Mouse (Mus musculus) left cerebral cortex, postnatal 10 days (tissue): ENCODE measurements around the gene Ankrd44. TPM values are rescaled to one million over a fixed set of nuclear protein-coding genes. Genes with fewer than 3 reads are reported as not detected.

Experiments
- DNase-seq, 2 experiments: peaks; one replicate each; pipeline ENCODE4 v3.0.0; 2021 to 2022; ENCODE audit warnings: low spot score in 2 of 2, mixed read lengths in 1 of 2; ENCODE audit errors: extremely low spot score in 1 of 2
- intact Hi-C: fragments of 180-260 bp; cut with DNase I; formaldehyde crosslinking; loops from one replicate; pipeline ENCODE4 v1.15.1; 2025
- total RNA-seq, 2 experiments: library from RNA; stranded (reverse); gene quantifications; 2 replicates each; pipeline ENCODE4 v1.2.3; 2021

Gene Ankrd44
- total RNA-seq, 2 experiments from 2014 or later = 35.2 to 37.8 TPM

DNA sequence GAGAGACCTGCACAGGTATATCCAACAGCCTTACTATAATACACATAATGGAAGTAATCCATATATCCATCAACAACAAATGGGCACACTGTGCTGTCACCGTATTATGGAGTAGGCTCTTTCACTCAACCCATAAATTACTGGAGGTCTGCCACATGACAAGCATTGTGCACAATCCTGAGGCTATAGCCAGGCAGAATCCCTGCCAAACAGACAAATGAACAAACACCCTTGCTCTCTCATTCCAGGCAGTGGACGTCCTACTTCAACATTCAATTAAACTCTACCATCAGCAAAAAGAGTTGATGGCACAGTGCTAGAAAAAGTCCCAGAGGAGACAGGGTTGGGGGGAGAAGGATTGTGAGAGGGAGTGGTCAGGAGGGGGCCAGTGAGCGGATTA is 124.9 kb downstream of the Ankrd44 start:
- no peak for DNase-seq
- intact Hi-C loops = no loop called here

- intact Hi-C loops = no loop called here
- no peak for DNase-seq
These were observed 126.8 kb downstream of the Ankrd44 start for GRCm38 (mm10) chr1:54799421-54799820.

- DNase-seq = no peak
- intact Hi-C loops = no loop called here
These were observed 127.8 kb downstream of the Ankrd44 start for GRCm38 (mm10) chr1:54798415-54798814.

DNA sequence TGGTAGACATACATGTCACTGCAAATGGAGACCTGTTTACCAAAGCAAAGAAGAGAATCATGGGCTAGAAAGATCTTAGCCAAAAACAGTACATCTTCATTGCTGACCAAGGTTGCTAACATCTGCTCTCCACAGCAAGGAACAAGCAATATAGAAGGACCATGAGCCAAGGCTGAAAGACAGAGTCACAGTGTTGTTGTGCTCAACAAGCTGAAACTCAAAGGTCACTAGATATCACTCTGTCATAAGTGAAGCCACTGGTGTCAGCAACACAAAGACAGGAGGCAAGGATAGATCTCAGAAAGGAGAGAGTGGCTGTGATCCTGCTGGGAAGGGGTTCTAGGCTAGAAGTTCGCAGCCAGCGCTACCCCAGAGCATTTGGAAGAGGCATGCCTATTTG is 131.5 kb downstream of the Ankrd44 start:
- DNase-seq = no peak
- intact Hi-C loops = no loop called here

DNA sequence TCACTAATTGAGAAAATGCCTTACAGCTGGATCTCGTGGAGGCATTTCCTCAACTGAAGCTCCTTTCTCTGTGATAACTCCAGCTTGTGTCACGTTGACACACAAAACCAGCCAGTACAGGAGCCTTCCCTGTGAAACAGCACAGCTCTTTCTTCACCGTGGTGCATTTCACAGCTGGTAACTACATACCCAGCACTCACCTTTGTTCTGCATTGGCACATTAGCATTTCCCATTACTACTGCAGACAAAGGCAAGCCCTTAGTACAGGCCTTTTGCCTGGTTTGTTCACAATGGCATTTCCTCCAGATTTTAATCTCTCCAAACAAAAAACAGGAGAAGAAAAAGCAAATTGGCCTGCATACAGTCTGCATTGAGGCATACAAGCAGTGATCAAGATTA is 134.8 kb downstream of the Ankrd44 start:
- intact Hi-C loops = no loop called here
- no peak for DNase-seq

DNA sequence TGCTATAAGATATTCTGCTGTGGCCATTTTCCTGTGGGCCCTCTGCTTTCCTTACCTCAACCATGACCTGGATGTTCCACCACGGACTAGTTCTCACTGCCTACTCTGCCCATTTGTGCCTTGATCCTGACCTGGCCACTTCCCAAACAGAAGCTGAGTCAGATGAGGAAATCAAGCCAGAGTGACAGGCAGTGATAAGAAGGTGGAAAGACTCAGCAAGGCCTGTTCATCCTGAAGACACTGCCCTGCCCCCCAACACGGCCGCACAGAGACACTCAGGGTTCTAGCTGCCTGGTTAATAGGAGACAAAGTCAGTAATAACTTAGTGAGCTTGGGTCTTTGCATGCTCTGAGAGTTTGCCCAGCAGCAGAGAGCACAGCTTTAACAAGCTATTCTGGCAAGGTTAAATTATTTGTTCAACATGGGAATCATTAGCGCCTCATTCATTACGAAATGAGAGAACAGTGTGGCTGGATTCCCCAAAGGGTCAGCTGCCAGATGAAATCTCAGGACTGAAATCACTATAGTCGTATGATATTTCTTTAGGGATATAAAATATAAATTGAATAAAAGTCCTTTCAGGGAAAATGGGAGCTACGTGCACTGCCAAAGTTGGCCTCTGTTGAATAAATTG is 136.7 kb downstream of the Ankrd44 start:
- DNase-seq = no peak
- intact Hi-C loops = no loop called here

DNA sequence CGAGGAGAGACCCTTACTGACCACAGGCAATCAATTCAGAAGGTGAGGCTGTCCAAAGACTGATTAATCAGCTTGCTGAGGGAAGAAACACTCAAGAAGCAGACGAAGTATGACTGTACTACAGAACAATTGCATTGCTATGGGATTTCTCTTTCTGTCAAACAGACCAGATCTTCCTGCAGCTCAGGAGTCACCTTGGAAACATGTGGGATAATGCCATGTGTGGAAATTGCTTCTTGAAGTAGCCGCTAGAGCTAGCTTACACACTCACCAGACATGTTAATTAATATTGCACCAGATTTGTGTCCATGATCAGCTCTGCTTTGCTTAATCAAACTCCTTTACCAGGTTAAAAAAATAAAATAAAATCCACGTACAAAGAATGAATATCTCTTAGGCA is 137.8 kb downstream of the Ankrd44 start:
- no peak for DNase-seq
- intact Hi-C loops = no loop called here

DNA sequence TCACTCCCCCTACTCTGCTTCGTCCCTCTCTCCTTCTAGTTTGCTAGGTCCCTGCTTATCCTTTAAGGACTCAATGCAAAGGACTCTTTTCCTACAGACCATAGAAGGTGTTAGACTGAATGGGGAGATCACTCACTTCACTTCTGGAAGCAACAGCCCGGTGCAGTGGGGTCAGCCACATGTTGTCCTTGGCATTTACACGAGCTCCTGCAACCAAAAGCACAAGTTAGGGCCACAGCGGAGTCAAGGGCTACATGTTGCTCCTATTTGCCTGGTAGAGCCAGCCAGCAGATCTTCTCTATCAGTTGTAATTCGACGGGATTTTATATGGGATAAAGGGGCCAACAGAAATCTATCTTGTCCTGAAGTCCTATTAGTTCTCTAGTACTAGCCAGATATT is 148.0 kb downstream of the Ankrd44 start:
- intact Hi-C loops = no loop called here
- no peak for DNase-seq

- no peak for DNase-seq
- intact Hi-C loops = no loop called here
These were observed 149.1 kb downstream of the Ankrd44 start for GRCm38 (mm10) chr1:54777104-54777503.

GRCm38 (mm10) chr1:54776116-54776515 is 150.1 kb downstream of the Ankrd44 start:
- DNase-seq = no peak
- intact Hi-C loops = no loop called here

DNA sequence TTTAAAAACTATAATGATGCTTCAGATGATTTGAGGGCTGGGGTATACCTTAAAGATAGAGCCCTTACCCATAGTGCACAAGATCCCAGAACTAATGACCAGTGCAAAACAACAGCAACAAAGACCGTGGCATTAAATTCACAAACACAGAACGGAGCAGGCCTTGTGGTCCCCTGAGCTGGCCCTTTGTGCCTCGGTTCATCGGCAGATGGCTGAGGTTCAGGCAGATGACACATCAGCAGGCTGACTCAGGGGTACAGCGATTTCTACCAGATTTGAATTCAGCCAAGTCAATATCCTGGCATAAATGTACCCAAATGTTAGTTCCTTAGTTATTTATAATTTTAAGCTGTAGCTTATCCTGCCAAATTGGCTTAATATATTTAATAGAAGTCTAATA is 153.3 kb downstream of the Ankrd44 start:
- no peak for DNase-seq
- intact Hi-C loops = no loop called here

DNA sequence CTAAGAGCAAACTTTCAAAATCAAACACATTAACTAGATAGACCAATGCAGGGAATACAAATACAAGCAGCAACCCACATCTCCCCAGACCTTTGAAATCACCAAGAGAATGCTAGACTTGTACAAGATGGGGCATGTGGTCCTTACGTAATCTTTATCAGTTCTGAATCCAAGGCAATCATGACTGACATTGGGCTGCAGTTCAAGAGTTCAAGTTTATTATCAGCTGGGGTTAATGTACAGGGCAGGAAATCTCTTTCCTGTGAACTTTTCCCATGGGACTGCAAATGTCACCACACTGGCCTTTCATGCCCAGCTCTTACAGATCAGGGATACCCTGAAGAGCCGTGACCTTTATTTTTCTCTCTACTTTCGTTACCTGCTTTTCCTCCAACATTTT is 154.7 kb downstream of the Ankrd44 start:
- intact Hi-C loops = no loop called here
- DNase-seq = no peak

- intact Hi-C loops = no loop called here
- no peak for DNase-seq
These were observed 159.0 kb downstream of the Ankrd44 start for GRCm38 (mm10) chr1:54767221-54767620.

DNA sequence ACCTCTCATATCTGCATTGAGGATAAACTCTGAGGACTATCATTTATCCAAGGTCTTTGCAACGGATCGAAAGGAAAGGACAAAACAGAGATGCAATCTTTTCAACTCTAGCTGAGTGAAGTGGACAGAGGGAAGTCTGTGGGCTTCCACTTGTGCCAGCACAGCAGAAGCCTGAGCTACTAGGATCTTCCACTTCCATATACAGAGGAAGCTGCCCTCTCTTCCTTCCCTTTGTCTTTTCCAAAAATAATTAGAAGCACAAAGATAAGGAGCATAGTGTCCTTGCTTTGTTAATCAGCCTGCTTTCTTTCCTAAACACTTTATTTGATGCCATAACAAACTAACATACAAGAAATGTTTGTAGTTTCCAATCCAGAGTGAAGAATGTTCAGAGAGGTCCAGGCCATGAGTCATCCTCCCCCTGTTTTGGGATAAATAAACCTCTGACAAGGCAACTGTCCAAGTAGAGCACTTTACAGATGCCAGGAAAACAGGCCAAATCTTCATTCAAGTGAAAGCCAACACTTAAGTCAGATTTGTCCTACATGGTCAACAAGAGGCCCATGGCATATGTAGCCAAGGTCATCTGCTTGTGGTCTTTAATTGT is 160.5 kb downstream of the Ankrd44 start:
- intact Hi-C loops = no loop called here
- no peak for DNase-seq

DNA sequence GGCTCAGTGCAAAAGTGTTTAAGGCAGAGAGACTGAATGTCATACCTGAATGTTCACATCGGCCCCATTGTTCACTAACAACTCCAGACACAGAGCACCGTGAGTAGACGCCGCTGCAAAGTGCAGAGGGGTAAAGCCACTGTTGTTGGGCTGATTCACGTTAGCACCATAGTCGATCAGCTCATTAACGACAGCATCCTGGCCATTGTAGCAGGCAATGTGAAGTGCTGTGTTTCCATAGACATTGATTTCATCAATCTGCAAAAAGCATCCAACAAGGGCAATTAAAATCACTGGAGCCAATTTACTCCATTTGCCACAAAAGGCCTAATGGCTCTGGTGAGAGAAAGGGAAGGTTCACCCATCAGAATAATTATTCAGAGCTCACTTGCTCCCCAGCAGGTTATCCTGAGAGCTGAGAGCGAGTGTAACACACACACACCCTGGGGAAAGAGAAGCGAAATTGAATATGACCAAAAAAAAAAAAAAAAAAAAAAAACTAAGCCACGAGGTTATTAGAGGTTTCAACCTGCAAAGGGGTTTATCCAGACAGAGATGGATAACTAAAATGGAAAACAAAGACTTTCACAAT is 163.9 kb downstream of the Ankrd44 start:
- no peak for DNase-seq
- intact Hi-C loops = no loop called here

- no peak for DNase-seq
- intact Hi-C loops = loop anchor here (5.0 to 10.0 kb wide), 2 partner anchors 167 to 215 kb away; partner anchors contain the start of gene Ankrd44
These were observed 166.3 kb downstream of the Ankrd44 start for GRCm38 (mm10) chr1:54759841-54760240.

DNA sequence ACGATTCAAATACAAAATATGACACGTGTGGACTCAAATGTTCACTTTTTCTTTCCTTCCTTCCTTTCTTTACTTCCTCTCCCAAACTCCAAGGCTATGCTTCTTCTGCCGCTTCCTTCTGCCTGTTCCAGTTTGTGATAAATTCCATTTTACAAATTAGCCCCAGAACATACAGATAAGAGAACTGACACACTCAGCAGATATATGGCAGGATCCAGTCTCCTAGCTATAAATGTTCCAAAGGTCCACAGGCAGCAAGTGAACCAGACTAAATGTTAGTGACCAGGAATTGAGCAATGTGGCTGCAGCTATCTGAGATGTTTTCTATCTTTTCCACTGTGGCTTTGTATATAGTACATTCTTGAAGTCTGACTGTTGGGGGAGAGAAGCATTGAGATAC is 168.9 kb downstream of the Ankrd44 start:
- DNase-seq = no peak
- intact Hi-C loops = loop anchor here (5.0 to 10.0 kb wide), 2 partner anchors 170 to 218 kb away; partner anchors contain the start of gene Ankrd44

DNA sequence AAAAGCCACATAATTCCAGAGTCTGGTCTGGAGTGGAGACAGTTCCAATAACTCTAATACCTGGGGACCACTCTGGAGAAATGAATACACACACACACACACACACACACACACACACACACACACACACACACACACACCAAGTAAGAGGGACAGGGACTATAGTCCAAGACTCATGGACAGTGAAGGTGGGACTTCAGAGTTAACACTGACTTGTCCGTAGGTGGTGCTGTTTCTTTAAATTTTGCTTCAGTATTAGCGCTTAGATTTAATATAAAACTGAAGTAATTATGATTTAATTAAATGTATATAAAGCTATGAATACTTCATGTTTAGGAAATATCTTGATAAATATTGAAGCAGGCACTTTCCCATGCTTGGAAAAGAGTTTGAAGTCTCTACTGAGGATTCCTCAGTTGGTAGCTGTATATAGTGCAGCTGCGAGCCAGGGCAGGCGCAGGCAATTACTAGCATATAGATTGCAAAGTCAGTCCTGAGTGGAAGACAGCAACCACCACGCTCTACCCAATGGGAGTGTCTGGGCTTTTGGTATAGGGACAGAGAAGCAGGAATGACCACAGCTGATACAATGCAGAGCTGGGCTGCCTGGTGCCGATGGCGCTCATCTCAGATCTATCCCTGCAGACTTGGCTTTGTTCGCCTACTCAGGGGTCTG is 170.4 kb downstream of the Ankrd44 start:
- no peak for DNase-seq

DNA sequence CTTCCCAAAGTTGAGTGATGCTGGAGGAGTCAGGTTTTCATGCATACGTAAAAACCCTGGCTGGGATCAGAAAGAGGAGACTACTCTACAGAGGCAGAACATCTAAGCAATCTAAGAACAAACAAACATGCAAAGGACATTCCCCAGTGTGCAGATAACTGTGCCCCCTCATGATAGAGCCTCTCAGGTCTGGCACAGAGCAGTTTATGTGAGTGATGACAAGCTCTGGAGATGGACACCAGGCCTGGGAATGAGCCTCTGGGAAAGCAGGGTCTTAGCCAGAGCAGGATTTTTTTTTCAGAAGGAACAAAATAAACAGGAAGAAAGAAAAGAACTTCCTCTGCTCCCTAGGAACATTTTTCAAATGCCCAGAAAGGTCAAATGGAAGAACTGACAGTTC is 176.2 kb downstream of the Ankrd44 start:
- intact Hi-C loops = loop anchor here (10.0 kb wide), 1 partner anchor 225 kb away; no protein-coding TSS in a partner anchor
- no peak for DNase-seq

More for the DNA sequence above, 170.4 kb downstream of the Ankrd44 start:
- intact Hi-C loops = loop anchor here (5.0 to 10.0 kb wide), 2 partner anchors 171 to 219 kb away; partner anchors contain the start of gene Ankrd44

DNA sequence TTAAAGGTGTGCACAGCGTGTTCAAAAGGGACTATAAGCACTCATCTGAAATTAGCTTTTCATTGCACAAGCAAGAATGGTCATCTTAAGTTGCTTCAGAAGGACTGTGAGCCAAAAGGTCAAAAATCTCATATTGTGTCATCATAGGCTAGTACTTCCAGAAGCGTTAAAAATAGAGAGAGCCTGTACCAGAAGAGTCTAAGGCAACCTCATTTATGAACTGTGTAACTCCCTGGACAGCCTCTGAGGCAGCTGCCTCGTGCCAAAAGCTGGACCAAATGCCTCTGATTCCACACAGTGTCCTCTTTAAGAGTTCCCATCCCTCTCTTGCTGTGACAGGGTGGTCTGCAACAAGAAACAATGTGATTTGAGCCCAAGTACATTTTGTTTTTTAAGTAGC is 176.7 kb downstream of the Ankrd44 start:
- DNase-seq = no peak
- intact Hi-C loops = no loop called here
